Mouse (Mus musculus): ENCODE measurements around the gene H2-Ob. TPM values are rescaled to one million over a fixed set of nuclear protein-coding genes. Genes with fewer than 3 reads are reported as not detected.

Gene H2-Ob
- total RNA-seq (2023), result 973 to 1,048 TPM (median 1,003 TPM) in 4 replicates

GRCm38 (mm10) chr17:34238706-34239105 lies at the start of gene H2-Ob:
Gene H2-Ob, plus strand, starts transcription at chr17:34238903.

GRCm38 (mm10) chr17:34196941-34197894 lies 41.5 kb upstream of the H2-Ob start, which contains the start of gene Psmb8:
Gene Psmb8, plus strand, starts transcription at chr17:34197721.

GRCm38 (mm10) chr17:34203444-34203843 lies 35.3 kb upstream of the H2-Ob start, which contains the start of gene Tap2:
Gene Tap2, plus strand, starts transcription at chr17:34203527.

GRCm38 (mm10) chr17:34257594-34258375 lies 19.1 kb downstream of the H2-Ob start, which contains the start of gene H2-Ab1:
Gene H2-Ab1, plus strand, starts transcription at chr17:34257689.

GRCm38 (mm10) chr17:34287648-34288047 lies 48.9 kb downstream of the H2-Ob start, which contains the start of gene H2-Aa:
Gene H2-Aa, minus strand, starts transcription at chr17:34287823.

Other genes with a start within 250 kb of the H2-Ob start
- gene H2-K1, start 238.6 kb upstream of the H2-Ob start, total RNA-seq (2023), result 2,712 to 3,144 TPM (median 2,852 TPM) in 4 replicates
- gene Ring1, start 214.2 kb upstream of the H2-Ob start, total RNA-seq (2023), result 31.0 to 45.2 TPM (median 32.4 TPM) in 4 replicates
- 122 to 144 TPM (median 136 TPM) in 4 replicates for gene H2-Ke6, start 210.8 kb upstream of the H2-Ob start, total RNA-seq (2023)
- gene Slc39a7, start 207.2 kb upstream of the H2-Ob start, total RNA-seq (2023), result 63.8 to 91.4 TPM (median 78.7 TPM) in 4 replicates
- gene Rxrb, start 207.1 kb upstream of the H2-Ob start, total RNA-seq (2023), result 106 to 119 TPM (median 119 TPM) in 4 replicates
- gene Col11a2, start 199.5 kb upstream of the H2-Ob start, total RNA-seq (2023), result 4.3 to 8.8 TPM (median 5.6 TPM) in 4 replicates
- gene H2-Oa, start 146.6 kb upstream of the H2-Ob start, total RNA-seq (2023), result 232 to 249 TPM (median 239 TPM) in 4 replicates
- 659 to 693 TPM (median 673 TPM) in 4 replicates for gene H2-DMa, start 119.4 kb upstream of the H2-Ob start, total RNA-seq (2023)
- gene Brd2, start 116.3 kb upstream of the H2-Ob start, total RNA-seq (2023), result 421 to 508 TPM (median 482 TPM) in 4 replicates
- gene H2-DMb2, start 95.6 kb upstream of the H2-Ob start, total RNA-seq (2023), result 1,557 to 1,593 TPM (median 1,583 TPM) in 4 replicates
- gene H2-DMb1, start 85.8 kb upstream of the H2-Ob start, total RNA-seq (2023), result 718 to 852 TPM (median 762 TPM) in 4 replicates
- 128 to 142 TPM (median 134 TPM) in 4 replicates for gene Tap1, start 51.4 kb upstream of the H2-Ob start, total RNA-seq (2023)
- 94.7 to 115 TPM (median 111 TPM) in 4 replicates for gene Psmb9, start 51.1 kb upstream of the H2-Ob start, total RNA-seq (2023)
- gene Psmb8, start 41.2 kb upstream of the H2-Ob start, total RNA-seq (2023), result 201 to 222 TPM (median 208 TPM) in 4 replicates
- 108 to 140 TPM (median 126 TPM) in 4 replicates for gene Tap2, start 35.4 kb upstream of the H2-Ob start, total RNA-seq (2023)
- 5,714 to 6,004 TPM (median 5,823 TPM) in 4 replicates for gene H2-Ab1, start 18.8 kb downstream of the H2-Ob start, total RNA-seq (2023)
- 5,071 to 5,156 TPM (median 5,095 TPM) in 4 replicates for gene H2-Aa, start 48.9 kb downstream of the H2-Ob start, total RNA-seq (2023)
- 3,754 to 3,983 TPM (median 3,819 TPM) in 4 replicates for gene H2-Eb1, start 67.0 kb downstream of the H2-Ob start, total RNA-seq (2023)
- gene H2-Eb2, start 86.8 kb downstream of the H2-Ob start, total RNA-seq (2023), result 39.5 to 45.2 TPM (median 44.6 TPM) in 4 replicates
- gene Btnl2, start 115.9 kb downstream of the H2-Ob start, total RNA-seq (2023), result 8.7 to 12.1 TPM (median 11.4 TPM) in 4 replicates
- 2.4 to 4.0 TPM (median 3.3 TPM) in 4 replicates for gene Btnl1, start 138.2 kb downstream of the H2-Ob start, total RNA-seq (2023)
- gene BC051142, start 159.9 kb downstream of the H2-Ob start, total RNA-seq (2023), result 15.9 to 24.9 TPM (median 20.4 TPM) in 4 replicates
- gene Btnl4, start 238.4 kb downstream of the H2-Ob start, total RNA-seq (2023), result not detected in 4 replicates